Mouse (Mus musculus) urinary bladder, postnatal 4 days (tissue): ENCODE results near the gene Ipcef1.

Source experiments
- DNase-seq, 2 experiments: peaks; one replicate each; pipeline ENCODE4 v3.0.0; 2021 to 2022; ENCODE audit warnings: low spot score in 2 of 2

The Ipcef1 gene

GRCm38 (mm10) chr10:7052315-7053017, at the start of gene Ipcef1:
Gene Ipcef1, minus strand, starts transcription at chr10:7052478.
- DNase-seq: no peak

GRCm38 (mm10) chr10:7077971-7078370, 25.7 kb upstream of the Ipcef1 start:
- no peak for DNase-seq

- DNase-seq: no peak
These were observed 25.1 kb upstream of the Ipcef1 start for GRCm38 (mm10) chr10:7077389-7077808.

GRCm38 (mm10) chr10:7076662-7077211, 24.5 kb upstream of the Ipcef1 start:
- DNase-seq: no peak

- DNase-seq: peak; percentile 70 to 81
These were observed 23.9 kb upstream of the Ipcef1 start for GRCm38 (mm10) chr10:7076201-7076600.

- no peak for DNase-seq
These were observed 23.4 kb upstream of the Ipcef1 start for GRCm38 (mm10) chr10:7075661-7076060.

GRCm38 (mm10) chr10:7074231-7074630, 22.0 kb upstream of the Ipcef1 start:
- DNase-seq: no peak

GRCm38 (mm10) chr10:7070924-7071323, 18.6 kb upstream of the Ipcef1 start:
- DNase-seq: no peak

- DNase-seq: no peak
These were observed 18.0 kb upstream of the Ipcef1 start for GRCm38 (mm10) chr10:7070100-7070835.

GRCm38 (mm10) chr10:7069090-7069489, 16.8 kb upstream of the Ipcef1 start:
- no peak for DNase-seq

GRCm38 (mm10) chr10:7068608-7069007, 16.3 kb upstream of the Ipcef1 start:
- no peak for DNase-seq

GRCm38 (mm10) chr10:7063752-7064457, 11.6 kb upstream of the Ipcef1 start:
- DNase-seq: no peak

- no peak for DNase-seq
These were observed 10.7 kb upstream of the Ipcef1 start for GRCm38 (mm10) chr10:7062993-7063392.

GRCm38 (mm10) chr10:7060326-7060725, 8.0 kb upstream of the Ipcef1 start:
- DNase-seq: no peak

GRCm38 (mm10) chr10:7057546-7057945, 5.3 kb upstream of the Ipcef1 start:
- DNase-seq: no peak

- DNase-seq: no peak
These were observed 2.4 kb upstream of the Ipcef1 start for GRCm38 (mm10) chr10:7054560-7055205.

GRCm38 (mm10) chr10:7049901-7050300, 2.4 kb downstream of the Ipcef1 start:
- no peak for DNase-seq

- DNase-seq: no peak
These were observed 4.4 kb downstream of the Ipcef1 start for GRCm38 (mm10) chr10:7047919-7048291.

GRCm38 (mm10) chr10:7047288-7047918, 4.9 kb downstream of the Ipcef1 start:
- no peak for DNase-seq

GRCm38 (mm10) chr10:7043896-7044295, 8.4 kb downstream of the Ipcef1 start:
- no peak for DNase-seq

GRCm38 (mm10) chr10:7041032-7041431, 11.2 kb downstream of the Ipcef1 start:
- DNase-seq: no peak
